Mouse (Mus musculus) left cerebral cortex, adult 11 months (tissue): ENCODE measurements around the gene Adcyap1.

Experiments
- DNase-seq: peaks from one replicate; pipeline ENCODE4 v3.0.0; 2022; ENCODE audit warnings: low spot score

Adcyap1 gene

DNA sequence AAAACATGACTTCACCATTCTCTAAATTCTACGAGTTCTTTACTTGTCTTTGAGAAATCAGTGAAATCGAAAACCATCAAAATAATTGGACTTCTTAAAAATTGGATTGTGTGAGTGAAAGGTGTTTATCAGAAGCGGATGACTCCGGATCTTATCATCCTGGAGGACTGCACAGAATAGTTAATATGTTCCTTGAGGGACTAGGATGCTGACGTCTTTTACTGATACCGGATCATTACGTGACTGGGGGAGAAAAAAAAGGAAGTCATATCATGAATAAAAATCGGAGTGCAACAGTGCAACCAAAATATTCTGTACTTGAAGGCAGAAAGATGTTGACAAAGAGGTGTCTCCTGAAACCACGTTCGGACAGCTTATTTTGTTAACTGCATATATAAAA is at the start of gene Adcyap1:
Adcyap1 (plus strand) TSS at position 301 of the 400 bp plus-strand sequence.
- DNase-seq, result no peak

DNA sequence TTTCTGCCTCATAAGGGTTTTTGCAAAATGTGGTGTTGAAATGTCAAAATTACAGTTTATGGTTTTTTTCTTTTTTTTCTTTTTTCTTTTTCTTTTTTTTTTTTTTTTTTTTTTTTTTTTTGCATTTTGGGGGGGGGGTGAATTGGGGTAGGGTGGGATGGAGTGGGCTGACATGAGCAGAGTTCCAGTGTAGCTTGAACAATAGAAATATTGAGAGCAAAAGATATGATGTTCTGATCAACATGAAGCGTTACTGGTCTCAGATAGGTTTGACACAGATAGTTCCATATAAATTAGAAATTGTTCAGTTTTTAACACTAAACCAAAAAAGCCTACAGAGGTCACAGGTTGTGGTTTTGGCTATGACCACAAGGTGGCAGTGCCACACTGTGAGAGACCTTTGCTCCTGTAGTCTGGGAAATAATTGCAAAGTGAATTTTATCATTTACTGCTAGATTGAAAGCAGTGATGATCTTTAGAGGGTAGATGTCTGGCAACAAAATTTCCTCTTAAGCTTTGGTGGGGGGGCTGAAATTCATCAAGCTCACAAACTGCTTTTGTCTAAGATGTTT is 40.5 kb upstream of the Adcyap1 start:
- DNase-seq, result peak; percentile 16

DNA sequence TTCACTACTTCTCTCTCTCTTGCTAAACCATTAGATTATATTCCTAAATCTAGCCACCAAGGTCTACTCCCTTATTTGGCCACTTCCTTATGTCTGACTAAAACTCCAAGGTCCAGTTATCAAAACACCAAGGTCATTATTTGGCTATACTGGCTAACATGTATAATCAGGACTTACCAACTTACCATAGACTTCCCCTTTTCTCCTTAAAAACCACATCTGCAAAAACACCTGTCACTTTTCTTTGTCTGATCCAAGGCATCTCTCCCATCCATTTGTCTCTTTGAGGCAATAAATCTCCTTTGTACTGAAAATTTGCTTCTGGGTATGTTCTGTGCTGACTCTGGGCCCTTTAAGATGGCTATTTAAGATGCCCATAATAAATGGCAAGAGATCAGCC is 29.2 kb upstream of the Adcyap1 start:
- DNase-seq, result no peak

DNA sequence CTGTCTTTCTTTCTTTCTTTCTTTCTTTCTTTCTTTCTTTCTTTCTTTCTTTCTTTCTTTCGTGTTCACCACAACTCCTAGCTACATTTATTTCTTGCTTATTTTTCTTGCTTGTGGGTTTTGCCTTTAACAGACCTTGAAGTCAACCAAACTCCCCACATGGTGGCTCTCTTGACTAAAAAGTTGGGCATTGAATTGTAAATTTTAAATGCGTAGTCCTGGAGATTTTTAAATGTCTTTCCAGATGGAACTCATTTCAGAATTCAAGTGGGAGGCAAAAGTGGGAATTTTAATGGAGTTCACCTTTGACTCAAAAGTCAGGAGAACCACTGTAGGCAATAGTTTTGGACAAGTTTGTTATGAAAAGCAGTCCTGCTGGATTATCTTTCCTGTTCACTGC is 2.0 kb upstream of the Adcyap1 start:
- no peak for DNase-seq

DNA sequence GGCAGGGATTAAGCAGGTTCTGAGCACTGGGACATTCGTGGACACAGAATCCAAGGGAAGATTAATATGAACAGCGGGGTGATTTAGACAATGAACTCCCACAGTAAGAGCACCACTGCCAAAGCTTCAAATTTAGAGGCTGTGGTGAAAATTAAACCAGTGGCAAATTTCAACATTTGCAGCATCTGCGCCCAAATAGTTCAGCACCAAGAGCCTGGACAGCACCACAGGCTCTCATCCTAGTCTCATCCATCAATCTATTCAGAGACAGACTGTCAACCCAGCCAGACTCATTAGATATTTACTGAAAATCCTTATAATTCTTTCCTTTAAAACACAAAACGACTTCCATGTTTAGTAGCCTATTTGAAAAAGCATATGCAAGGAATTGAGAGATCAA is 604 bp upstream of the Adcyap1 start:
- DNase-seq, result no peak

DNA sequence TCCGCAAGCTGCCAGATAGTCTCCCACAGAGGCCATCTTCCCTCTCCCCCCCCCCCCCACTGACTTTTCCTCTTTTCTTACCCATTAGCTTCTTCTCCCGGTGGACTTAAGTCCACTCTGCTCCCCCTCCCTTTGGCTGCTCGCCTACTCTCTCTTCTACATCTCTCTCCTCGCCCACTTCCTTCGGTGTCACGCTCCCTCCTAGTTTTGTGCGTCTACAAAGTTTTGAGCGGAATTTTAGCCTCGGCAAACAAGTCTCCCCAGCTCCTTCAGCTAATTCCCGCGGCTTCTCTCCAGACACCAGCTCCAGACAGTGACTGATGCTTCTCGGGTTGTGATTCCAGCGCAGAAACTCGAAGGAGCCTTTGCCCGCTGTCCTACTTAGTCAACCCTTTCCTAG is 401 bp downstream of the Adcyap1 start:
- DNase-seq, result no peak

DNA sequence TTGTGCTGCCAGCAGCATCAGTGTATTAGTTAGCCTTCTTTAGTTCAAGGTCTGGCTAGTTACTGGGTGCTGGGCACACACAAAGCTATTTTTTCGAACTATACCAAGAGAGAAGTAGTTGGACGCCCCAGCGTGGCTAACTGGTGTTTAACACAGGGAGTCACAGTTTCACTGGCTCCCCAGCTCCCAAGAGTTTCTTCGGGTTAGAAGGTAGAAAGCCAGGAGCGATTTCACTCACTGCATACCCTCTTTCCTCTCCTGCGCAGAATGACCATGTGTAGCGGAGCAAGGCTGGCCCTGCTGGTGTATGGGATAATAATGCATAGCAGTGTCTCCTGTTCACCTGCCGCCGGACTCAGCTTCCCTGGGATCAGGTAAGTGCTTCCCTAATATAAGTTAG is 930 bp downstream of the Adcyap1 start:
- no peak for DNase-seq

DNA sequence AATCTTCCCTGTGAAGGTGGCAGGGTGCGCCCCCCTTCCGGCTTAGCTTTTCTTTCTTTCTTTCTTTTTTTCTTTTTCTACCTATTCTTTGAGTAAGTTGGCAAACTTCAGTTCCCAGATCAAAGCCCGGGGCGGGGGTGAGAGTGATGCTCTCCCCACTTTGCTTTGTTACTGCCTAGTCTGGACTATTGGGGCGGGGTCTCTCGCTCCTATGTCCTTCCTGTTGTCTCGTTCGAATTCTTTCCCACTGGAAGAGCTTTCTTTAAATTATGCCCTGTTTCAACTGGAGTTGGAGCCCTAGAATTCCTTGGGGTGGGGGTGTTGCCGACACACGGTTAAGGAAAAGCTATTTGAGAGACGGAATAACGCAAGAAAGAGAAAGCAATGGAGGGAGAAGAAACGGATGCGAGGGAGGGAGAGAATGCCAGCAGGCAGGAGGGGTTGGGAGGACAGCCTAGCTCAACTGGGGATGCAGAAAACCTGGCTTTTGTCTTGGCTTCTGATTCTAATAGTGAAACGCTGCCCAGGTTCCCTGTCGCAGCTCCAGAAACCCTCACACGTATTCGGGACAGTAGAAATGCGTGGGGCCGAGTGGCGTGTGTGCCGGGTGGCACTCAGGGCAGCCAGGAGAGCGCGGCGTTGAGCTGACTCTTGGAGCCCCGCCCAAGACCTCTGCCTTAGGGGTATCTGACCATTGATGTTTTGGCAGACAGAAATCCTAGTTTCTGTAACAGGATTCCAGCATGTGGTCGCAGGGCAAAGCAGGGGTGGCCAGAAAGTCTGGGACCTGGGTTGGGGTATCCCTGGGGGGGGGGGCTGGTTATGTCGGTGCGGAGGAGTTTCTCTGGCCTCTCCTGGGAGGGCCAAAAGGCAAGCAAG is 1.8 kb downstream of the Adcyap1 start:
- no peak for DNase-seq

DNA sequence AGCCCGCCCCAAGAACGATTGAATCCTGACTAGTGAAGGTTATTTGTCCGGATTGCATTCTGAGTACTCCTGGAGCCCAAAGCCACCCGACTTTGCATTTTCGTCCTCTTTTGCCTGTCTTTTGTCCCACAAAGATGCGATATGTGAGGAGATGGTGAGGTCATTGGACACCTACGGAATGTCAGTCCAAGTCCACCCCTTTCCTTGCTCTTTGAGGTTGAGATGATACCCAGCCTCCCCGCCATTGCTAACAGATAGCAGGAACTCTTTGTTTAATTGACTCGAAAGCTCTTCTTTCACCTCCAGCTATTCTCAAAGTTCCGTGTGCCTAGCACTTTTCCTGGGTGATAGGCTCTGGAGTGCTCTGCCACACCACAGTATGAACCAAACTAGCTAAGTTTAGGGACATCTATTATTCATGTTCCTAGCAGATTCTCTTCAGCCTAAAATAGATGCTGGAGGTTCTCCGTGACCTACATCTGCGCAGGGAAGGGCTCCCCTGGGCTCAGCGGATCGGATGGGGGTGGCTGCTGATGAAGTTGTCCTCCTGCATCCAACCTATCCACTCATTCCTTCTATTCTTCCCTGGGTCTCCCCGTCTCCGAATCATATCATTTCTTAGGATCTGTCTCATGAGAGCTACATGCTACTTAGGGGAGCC is 2.6 kb downstream of the Adcyap1 start:
- no peak for DNase-seq

DNA sequence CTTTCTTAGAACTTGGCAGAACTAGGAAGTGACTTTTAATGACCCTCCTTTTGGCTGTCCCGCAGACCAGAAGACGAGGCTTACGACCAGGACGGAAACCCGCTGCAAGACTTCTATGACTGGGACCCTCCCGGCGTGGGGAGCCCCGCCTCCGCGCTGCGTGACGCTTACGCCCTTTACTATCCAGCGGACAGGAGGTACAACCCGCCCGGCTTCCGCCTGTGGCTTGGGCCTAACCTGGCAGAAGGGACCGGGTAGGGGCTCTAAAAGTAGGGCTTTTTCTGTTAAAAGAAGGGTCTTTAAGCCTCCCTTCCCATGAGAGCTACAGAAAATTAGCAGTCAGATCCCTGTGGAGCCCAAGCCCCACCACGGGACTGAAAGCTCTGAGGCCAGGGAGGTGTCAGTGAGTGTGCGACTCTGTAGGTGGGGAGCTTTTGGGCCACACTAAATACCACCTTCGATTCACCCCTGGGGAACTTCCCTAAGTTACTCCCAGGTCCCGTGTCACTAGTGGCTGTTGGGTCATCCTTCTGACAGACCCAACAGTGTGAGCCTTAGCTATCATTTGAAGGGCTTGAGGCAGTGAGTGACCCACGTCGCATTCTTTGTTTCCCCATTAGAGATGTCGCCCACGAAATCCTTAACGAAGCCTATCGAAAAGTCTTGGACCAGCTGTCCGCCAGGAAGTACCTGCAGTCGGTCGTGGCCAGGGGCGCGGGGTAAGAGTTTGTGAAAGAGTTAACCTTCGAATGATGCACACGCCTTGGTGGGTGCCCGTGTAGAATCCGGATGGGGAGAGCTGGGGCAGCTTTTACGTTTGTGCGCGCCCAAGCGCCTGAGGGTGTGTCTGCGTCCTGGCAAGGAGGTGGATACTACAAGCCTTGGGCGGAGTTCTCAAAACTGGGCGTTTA is 3.6 kb downstream of the Adcyap1 start:
- DNase-seq, result no peak

DNA sequence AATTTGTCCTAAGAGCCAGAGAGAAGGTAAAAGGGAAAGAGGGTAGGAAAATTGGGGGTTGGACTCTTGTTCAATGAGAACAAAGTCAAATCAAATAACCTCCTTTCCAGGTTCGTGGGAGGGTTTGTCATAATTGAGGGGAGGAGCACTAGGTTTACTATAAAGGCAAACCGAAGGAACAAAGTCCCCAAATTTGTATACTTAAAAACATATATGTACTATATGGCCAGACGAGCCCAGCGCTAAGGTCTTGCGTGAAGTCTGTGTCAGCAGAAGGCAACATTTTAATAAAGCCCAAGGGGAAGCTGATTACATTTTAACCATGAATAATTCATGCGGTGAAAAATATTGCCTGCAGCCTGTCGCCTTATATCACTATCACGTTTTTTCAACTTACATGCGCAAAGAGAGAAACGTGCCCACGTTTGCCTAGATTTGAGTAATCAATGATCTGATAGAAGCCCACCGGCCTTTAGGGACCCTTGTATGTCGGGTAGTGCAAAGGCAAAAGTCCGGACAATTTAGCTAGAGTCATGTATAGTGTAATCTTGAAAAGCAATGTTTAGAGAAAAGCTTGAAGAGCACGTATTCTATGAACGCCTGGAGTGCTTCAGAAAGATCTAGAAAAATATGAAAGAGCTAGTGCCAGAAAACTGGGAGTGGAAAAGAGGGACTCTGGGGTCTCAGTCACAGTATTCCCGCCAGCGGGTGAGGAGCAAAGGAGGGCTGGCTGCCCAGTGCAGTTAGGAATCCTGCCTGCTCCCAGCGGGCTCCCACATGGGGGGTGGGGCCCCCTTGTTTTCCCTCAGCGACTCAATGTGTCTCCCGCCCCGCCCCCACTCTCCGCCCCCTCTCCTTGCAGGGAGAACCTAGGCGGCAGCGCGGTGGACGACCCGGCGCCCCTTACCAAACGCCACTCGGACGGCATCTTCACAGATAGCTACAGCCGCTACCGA is 4.5 kb downstream of the Adcyap1 start:
- no peak for DNase-seq

DNA sequence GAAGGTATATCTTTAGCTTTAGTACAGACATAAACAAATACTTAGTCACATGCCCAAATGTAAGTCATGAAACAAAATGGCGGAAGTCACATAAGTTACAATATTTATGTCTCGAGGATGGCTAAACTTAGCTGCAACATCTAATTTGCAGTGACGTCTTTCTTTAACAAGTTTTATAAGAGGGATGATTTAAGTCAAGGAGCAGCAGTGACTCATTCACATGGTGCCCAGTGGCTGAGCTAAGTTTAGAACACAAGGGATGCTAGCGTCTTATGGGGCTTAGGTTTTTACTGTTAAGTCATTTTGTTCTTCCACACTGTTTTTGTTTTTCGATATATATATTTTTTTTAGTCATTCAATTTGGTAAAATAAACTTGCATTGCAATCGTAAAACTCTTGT is 19.0 kb downstream of the Adcyap1 start:
- DNase-seq, result no peak

DNA sequence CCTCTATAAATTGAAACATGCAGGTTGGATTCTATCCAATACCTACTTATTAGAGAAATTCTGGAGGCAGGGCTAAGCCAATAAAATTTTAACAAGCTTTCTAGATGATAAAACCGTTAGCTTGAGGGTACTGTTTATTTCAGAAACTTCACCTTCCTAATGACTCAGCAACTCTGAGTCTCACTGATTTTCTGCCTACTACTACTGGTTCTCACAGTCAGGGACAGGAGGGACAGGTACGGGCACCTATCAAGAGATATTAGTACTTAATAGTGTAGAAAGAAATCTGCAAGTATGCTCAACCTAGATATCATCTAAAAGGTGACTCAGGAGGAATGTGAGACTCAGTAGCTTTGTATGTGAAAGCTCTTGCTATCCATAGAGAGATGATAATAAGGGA is 19.8 kb downstream of the Adcyap1 start:
- DNase-seq, result no peak

DNA sequence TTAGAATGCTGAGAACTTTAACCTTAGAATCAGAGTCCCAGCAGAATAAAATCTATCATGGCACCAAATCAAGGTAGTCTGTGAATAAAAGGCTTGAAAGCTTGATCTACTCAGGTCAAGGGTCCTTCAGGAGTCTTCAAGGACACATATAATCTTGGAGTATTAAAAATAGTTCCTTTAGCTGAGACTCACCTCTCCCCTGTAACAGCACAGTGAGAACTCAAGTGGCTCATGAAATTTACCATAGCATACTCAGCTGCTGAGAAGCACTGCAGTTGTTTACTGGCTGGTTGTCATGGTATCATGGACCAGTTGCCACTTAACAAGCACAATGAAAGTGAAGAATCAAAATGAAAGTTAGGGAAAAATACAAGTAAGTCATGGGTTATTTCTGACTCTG is 38.5 kb downstream of the Adcyap1 start:
- DNase-seq, result no peak
